Mouse (Mus musculus): ENCODE measurements around the gene Ppp1r11. TPM values are rescaled to one million over a fixed set of nuclear protein-coding genes. Genes with fewer than 3 reads are reported as not detected.
A peak's percentile ranks its signal among the peaks of the same experiment; 100 is the strongest.

Gene Ppp1r11
- polyA plus RNA-seq, 1 experiment from 2014 or later, result 176 TPM

DNA sequence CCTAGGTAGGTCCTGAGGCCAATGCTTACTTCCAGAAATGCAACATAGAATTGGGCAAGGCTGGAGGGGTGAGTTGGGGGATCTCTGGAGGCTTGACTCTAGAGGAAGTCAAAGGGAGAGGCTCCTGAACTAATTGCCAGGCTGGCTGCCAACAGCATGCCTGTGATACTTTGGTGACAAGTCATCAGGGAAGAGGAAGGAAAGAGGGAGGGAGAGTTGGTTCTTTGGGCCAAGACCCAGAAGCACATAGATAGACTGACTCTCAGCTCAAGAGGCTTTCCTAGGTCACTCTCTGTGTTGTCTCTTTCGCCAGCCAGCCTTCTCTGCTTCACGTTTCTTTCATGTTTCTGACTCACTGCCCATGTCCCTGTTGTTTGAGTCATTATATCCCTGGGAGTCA is 19.7 kb downstream of the Ppp1r11 start:
- Histone ChIP-seq H3K4me3 (replicated peaks; ENCODE audit: low read depth, low read length) (no peak overlapping the region), H3K9me3 (ENCODE audit: control insufficient read depth, low read length) (no peaks in the 10 kb centered on the region), H3K9ac (replicated peaks; ENCODE audit: low read length) (no peak overlapping the region), H3K27me3 (ENCODE audit: control insufficient read depth, insufficient read depth, low read length) (no peaks in the 10 kb centered on the region), H3K27ac (replicated peaks; ENCODE audit: low read depth, low read length) (no peak overlapping the region), H3K4me2 (ENCODE audit: low read length) (no peak overlapping the region), H3K4me1 (ENCODE audit: control insufficient read depth, insufficient read depth, low read length) (no peaks in the 10 kb centered on the region), H3K36me3 (ENCODE audit: control insufficient read depth, insufficient read depth, low read length) (no peaks in the 10 kb centered on the region)
- 89% methylated on average over 2 of the region's 2 CpGs for WGBS
- ATAC-seq (ENCODE audit: low FRiP score, low TSS enrichment) (no peak), DNase-seq (no peak)

DNA sequence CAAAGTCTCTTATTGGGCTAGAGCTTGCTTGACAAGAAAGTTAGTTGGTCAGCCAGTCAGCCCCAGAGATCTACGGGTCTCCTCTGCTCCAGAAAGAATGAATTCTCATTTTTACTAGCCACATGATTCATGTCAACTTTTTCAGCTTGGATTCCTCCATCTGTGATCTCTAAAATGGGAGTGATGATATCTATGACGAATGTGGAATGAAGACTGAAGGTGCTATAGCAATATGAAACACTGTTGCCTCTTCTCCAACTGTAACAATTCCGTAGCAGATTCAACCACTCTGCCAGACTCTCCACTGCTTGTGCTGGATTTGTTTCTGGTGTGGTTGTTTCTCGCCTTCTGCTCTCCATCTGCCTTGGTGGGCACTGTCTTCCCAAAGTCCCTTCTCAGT is 20.4 kb downstream of the Ppp1r11 start:
- H3K36me3 ChIP-seq (ENCODE audit: control insufficient read depth, insufficient read depth, low read length), result no peaks in the 10 kb centered on the region
- WGBS, result 81% methylated on average over 4 of the region's 4 CpGs
- no peaks in the 10 kb centered on the region for H3K9me3 ChIP-seq (ENCODE audit: control insufficient read depth, low read length)
- DNase-seq (no peak), ATAC-seq (ENCODE audit: low FRiP score, low TSS enrichment) (no peak)
- no peaks in the 10 kb centered on the region for H3K27me3 ChIP-seq (ENCODE audit: control insufficient read depth, insufficient read depth, low read length)
- no peak overlapping the region for H3K4me2 ChIP-seq (ENCODE audit: low read length)
- H3K9ac ChIP-seq (replicated peaks; ENCODE audit: low read length), result no peak overlapping the region
- H3K27ac ChIP-seq (replicated peaks; ENCODE audit: low read depth, low read length), result no peak overlapping the region
- H3K4me1 ChIP-seq (ENCODE audit: control insufficient read depth, insufficient read depth, low read length), result no peaks in the 10 kb centered on the region
- no peak overlapping the region for H3K4me3 ChIP-seq (replicated peaks; ENCODE audit: low read depth, low read length)

DNA sequence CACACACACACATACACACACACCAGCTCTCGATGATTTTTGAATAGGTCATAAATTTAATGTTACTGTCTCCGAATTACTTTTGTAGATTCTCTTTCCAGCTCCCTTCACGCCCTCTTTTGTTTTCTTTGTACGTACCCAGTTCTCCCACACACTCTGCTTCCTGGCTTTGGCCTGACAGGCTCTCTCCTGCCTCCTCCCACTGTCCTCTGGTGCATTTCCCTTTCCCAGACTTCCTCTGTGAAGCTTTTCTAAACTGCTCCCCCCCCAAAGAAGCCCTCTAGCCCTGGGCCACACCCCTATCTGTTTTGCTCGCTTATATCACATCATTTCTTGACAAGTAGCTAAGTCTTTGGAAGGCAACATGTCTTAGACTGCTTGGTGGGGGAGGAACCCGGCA is 21.3 kb downstream of the Ppp1r11 start:
- no peaks in the 10 kb centered on the region for H3K4me1 ChIP-seq (ENCODE audit: control insufficient read depth, insufficient read depth, low read length)
- DNase-seq (no peak), ATAC-seq (ENCODE audit: low FRiP score, low TSS enrichment) (no peak)
- no peak overlapping the region for H3K4me3 ChIP-seq (replicated peaks; ENCODE audit: low read depth, low read length)
- H3K9ac ChIP-seq (replicated peaks; ENCODE audit: low read length), result no peak overlapping the region
- 85% methylated on average over 6 of the region's 6 CpGs for WGBS
- H3K4me2 ChIP-seq (ENCODE audit: low read length), result no peak overlapping the region
- H3K9me3 ChIP-seq (ENCODE audit: control insufficient read depth, low read length), result no peaks in the 10 kb centered on the region
- H3K27me3 ChIP-seq (ENCODE audit: control insufficient read depth, insufficient read depth, low read length), result no peaks in the 10 kb centered on the region
- no peak overlapping the region for H3K27ac ChIP-seq (replicated peaks; ENCODE audit: low read depth, low read length)
- H3K36me3 ChIP-seq (ENCODE audit: control insufficient read depth, insufficient read depth, low read length), result no peaks in the 10 kb centered on the region

DNA sequence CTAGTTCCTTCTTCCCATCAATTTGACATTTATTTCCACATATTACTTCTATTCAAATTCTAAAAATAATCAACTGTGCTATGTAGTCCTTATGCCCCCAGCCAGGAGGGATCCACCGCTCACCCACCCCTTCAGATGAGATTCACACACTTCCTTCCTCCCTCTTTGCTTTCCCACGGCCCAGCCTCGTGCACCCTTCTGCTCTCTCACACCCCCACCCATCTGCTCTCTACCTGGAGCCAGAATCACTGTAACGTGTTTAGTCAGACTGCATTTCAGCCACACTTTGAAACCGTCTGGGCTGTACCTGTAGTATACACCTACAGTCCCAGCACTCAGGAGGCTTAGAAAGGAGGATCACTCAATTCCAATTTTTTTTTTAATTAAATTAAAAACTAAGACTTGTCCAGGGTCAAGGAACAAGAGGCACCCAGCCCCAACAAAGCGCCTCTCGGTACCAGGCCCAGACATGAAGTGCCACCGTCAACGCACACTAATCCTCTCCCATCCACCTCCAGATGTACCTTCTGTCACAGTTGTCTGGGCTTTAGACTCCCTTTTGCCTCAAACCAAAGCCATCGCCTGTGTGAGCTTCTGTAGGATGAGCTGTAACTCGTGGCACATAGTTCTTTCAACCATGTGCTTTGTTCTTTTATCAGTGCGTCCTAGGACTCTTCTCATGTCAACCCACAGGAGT is 22.2 kb downstream of the Ppp1r11 start:
- Histone ChIP-seq H3K4me2 (ENCODE audit: low read length) (no peak overlapping the region), H3K9ac (replicated peaks; ENCODE audit: low read length) (no peak overlapping the region), H3K9me3 (ENCODE audit: control insufficient read depth, low read length) (no peaks in the 10 kb centered on the region), H3K27ac (replicated peaks; ENCODE audit: low read depth, low read length) (no peak overlapping the region), H3K27me3 (ENCODE audit: control insufficient read depth, insufficient read depth, low read length) (no peaks in the 10 kb centered on the region), H3K4me1 (ENCODE audit: control insufficient read depth, insufficient read depth, low read length) (no peaks in the 10 kb centered on the region), H3K36me3 (ENCODE audit: control insufficient read depth, insufficient read depth, low read length) (no peaks in the 10 kb centered on the region), H3K4me3 (replicated peaks; ENCODE audit: low read depth, low read length) (no peak overlapping the region)
- ATAC-seq (ENCODE audit: low FRiP score, low TSS enrichment) (no peak), DNase-seq (no peak)
- 77% methylated on average over 12 of the region's 12 CpGs for WGBS

DNA sequence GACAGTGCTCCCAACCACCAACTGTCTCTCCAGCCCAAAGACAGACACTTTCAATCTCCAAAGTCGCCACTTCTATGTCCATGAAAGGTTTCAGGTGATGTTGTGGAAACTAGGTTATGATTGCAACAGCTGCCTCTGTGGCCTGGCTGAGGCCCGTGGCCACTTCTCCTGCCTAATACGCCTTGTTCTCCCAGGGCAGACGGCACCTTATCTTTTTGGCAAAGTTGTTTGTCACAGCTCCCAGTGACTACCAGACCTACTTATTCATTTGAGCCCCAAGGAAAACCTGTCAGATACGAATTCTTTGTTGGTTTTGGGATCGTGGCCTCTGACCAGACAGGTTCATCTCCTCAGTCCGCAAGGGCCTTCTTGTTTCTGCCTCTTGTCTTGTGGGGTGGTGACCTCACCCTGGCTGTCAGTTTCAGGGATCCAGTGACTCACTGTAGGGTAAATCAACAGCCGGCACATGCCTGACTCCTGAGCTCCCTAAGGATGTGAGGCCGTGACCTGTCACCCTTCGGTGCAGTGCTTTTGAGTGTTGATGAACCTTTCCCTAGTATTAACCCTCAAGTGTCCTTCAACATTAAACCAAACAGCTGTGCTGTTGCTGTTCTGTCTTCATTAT is 23.9 kb downstream of the Ppp1r11 start:
- DNase-seq (no peak), ATAC-seq (ENCODE audit: low FRiP score, low TSS enrichment) (no peak)
- Histone ChIP-seq H3K27ac (replicated peaks; ENCODE audit: low read depth, low read length) (no peak overlapping the region), H3K4me1 (ENCODE audit: control insufficient read depth, insufficient read depth, low read length) (no peaks in the 10 kb centered on the region), H3K9me3 (ENCODE audit: control insufficient read depth, low read length) (no peaks in the 10 kb centered on the region), H3K4me3 (replicated peaks; ENCODE audit: low read depth, low read length) (no peak overlapping the region), H3K27me3 (ENCODE audit: control insufficient read depth, insufficient read depth, low read length) (no peaks in the 10 kb centered on the region), H3K9ac (replicated peaks; ENCODE audit: low read length) (no peak overlapping the region), H3K4me2 (ENCODE audit: low read length) (no peak overlapping the region), H3K36me3 (ENCODE audit: control insufficient read depth, insufficient read depth, low read length) (no peaks in the 10 kb centered on the region)
- WGBS, result 70% methylated on average over 10 of the region's 10 CpGs

DNA sequence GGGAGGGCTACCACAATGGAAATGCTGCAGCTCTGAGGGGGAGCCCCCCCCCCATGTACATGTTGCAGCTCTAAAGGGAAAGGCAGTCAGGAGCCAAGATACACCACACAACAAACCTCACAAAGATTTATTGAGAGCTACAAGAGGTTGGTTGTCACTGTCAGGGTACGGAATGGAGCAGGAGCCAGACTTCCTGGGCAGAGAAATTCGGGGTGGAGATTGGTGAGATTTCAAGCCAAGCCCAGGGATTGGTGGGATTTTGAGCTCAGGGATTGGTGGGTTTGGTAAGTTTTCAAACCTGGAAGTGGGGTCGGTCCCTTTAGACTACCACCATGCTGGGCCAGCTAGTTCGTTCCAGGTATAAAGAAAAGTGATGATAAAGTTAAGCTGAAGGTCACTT is 28.1 kb downstream of the Ppp1r11 start:
- Histone ChIP-seq H3K27ac (replicated peaks; ENCODE audit: low read depth, low read length) (no peak overlapping the region), H3K4me1 (ENCODE audit: control insufficient read depth, insufficient read depth, low read length) (no peaks in the 10 kb centered on the region), H3K9me3 (ENCODE audit: control insufficient read depth, low read length) (no peaks in the 10 kb centered on the region), H3K36me3 (ENCODE audit: control insufficient read depth, insufficient read depth, low read length) (no peaks in the 10 kb centered on the region), H3K27me3 (ENCODE audit: control insufficient read depth, insufficient read depth, low read length) (no peaks in the 10 kb centered on the region), H3K9ac (replicated peaks; ENCODE audit: low read length) (no peak overlapping the region), H3K4me3 (replicated peaks; ENCODE audit: low read depth, low read length) (no peak overlapping the region), H3K4me2 (ENCODE audit: low read length) (no peak overlapping the region)
- no peak for ATAC-seq (ENCODE audit: low FRiP score, low TSS enrichment)
- WGBS, result 71% methylated on average over 4 of the region's 4 CpGs
- DNase-seq, result no peak

DNA sequence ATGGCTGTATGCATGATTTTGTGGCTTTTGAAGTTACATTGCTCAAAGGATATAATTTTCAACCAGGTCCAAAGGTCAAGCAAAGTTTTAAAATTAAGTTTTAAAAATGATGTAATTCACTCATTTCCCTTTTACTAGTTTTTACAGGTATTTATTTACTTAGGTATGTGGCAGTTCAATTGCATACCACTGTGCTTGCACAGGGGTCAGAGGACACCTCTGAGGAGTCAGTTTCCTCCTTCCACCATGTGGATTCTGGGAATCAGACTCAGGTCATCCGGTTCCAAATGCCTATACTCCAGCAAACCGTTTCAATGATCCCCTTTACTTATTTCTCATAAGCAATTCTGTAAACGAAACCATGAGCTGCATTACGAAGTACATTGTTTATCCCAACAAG is 28.8 kb downstream of the Ppp1r11 start:
- H3K4me1 ChIP-seq (ENCODE audit: control insufficient read depth, insufficient read depth, low read length), result no peaks in the 10 kb centered on the region
- H3K9ac ChIP-seq (replicated peaks; ENCODE audit: low read length), result no peak overlapping the region
- ATAC-seq (ENCODE audit: low FRiP score, low TSS enrichment) (no peak), DNase-seq (no peak)
- H3K27ac ChIP-seq (replicated peaks; ENCODE audit: low read depth, low read length), result no peak overlapping the region
- H3K27me3 ChIP-seq (ENCODE audit: control insufficient read depth, insufficient read depth, low read length), result no peaks in the 10 kb centered on the region
- no peaks in the 10 kb centered on the region for H3K36me3 ChIP-seq (ENCODE audit: control insufficient read depth, insufficient read depth, low read length)
- WGBS, result 91% methylated on average over 4 of the region's 4 CpGs
- no peaks in the 10 kb centered on the region for H3K9me3 ChIP-seq (ENCODE audit: control insufficient read depth, low read length)
- no peak overlapping the region for H3K4me2 ChIP-seq (ENCODE audit: low read length)
- no peak overlapping the region for H3K4me3 ChIP-seq (replicated peaks; ENCODE audit: low read depth, low read length)

DNA sequence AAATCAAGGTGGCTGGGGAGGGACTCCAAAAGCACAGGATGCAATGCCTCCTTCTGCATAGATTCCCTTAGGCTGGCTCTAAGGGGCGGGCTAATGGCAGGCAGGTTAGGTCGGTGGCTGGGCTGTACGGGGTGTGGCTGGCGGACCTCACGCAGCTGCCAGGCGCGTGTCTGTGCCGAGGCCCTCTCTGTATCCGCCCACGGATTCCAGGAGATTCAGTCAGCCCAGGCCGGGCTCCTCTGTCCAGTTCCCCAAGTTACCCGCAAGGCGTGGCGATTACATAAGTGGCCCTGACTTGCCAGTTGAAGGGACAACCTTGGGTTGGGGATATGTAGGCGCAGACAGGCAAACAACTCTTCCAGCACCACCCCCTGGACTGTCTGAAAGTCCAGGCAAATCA is 31.3 kb downstream of the Ppp1r11 start:
- Histone ChIP-seq H3K4me2 (ENCODE audit: low read length) (no peak overlapping the region), H3K36me3 (ENCODE audit: control insufficient read depth, insufficient read depth, low read length) (no peaks in the 10 kb centered on the region), H3K27me3 (ENCODE audit: control insufficient read depth, insufficient read depth, low read length) (no peaks in the 10 kb centered on the region), H3K4me3 (replicated peaks; ENCODE audit: low read depth, low read length) (no peak overlapping the region), H3K9ac (replicated peaks; ENCODE audit: low read length) (no peak overlapping the region), H3K27ac (replicated peaks; ENCODE audit: low read depth, low read length) (no peak overlapping the region), H3K4me1 (ENCODE audit: control insufficient read depth, insufficient read depth, low read length) (no peaks in the 10 kb centered on the region), H3K9me3 (ENCODE audit: control insufficient read depth, low read length) (no peaks in the 10 kb centered on the region)
- ATAC-seq (ENCODE audit: low FRiP score, low TSS enrichment) (no peak), DNase-seq (no peak)
- 54% methylated on average over 15 of the region's 15 CpGs for WGBS

DNA sequence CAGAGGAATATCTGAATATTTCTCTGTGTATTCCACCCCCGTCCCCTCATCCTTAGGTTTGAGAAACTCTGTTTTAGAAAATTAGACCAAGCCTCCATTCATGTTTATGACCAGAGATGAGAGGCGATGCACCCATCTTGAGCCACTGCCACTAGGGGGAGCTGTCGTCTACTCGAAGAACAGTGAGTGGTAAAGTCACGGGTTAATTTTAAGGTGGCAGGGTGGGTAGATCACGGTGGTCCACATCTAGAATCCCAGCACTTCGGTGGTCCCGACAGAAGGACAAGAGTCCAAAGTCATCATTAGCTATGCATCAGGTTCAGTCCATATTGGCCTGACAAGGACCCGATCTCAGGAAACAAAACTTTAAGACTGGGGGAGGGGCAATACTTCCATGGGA is 36.5 kb downstream of the Ppp1r11 start:
- no peaks in the 10 kb centered on the region for H3K27me3 ChIP-seq (ENCODE audit: control insufficient read depth, insufficient read depth, low read length)
- H3K36me3 ChIP-seq (ENCODE audit: control insufficient read depth, insufficient read depth, low read length), result no peaks in the 10 kb centered on the region
- H3K4me2 ChIP-seq (ENCODE audit: low read length), result no peak overlapping the region
- H3K27ac ChIP-seq (replicated peaks; ENCODE audit: low read depth, low read length), result no peak overlapping the region
- H3K4me1 ChIP-seq (ENCODE audit: control insufficient read depth, insufficient read depth, low read length), result no peaks in the 10 kb centered on the region
- 17% methylated on average over 9 of the region's 9 CpGs for WGBS
- no peaks in the 10 kb centered on the region for H3K9me3 ChIP-seq (ENCODE audit: control insufficient read depth, low read length)
- DNase-seq (peak; percentile 78), ATAC-seq (ENCODE audit: low FRiP score, low TSS enrichment) (no peak)
- H3K9ac ChIP-seq (replicated peaks; ENCODE audit: low read length), result no peak overlapping the region
- no peak overlapping the region for H3K4me3 ChIP-seq (replicated peaks; ENCODE audit: low read depth, low read length)

All from midbrain, embryonic 14.5 days (tissue).